ENCODE assay signal across 19 mouse cellular contexts in the genomic region with DNA sequence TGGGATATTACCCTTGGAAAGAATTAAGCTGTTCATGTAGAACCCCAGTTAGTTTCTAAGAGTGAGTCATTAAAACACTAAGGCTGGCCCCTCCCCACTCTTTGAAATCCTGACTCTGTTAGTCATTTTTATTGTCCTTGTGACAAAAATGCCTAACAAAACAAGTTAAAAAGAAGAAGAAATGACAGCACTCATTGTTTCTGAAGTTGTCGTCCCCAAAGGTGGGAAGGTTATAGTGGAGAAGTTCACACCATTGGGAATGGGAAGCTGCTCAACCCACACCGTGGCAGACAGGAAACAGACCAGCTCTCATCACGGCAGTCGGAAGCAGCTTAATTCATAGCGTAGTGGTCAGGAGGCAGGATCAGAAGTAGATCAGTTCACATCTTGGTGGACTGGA.
"Had no signal": no experiment of that assay in that cellular context is flagged by ENCODE, and none has a peak within 500 bp of the region (broad histone marks: within the 10 kb centered on the region; RNA-seq: fewer than 3 reads in every experiment).

No protein-coding gene starts in this region.

- DNase-seq: lung, adult 18-20 months; lung, embryonic 14.5 days; lung, postnatal 10 days; lung, postnatal 4 days; retina, postnatal 1 day; right cerebral cortex, adult 18-20 months; right cerebral cortex, postnatal 25 days; right cerebral cortex, postnatal 4 days; spleen, adult 18-20 months; thymus, adult 18-20 months; thymus, postnatal 14 days; thymus, postnatal 36 days had no signal

- ATAC-seq: midbrain, embryonic 13.5 days; midbrain, embryonic 16.5 days had no signal

- H3K9ac ChIP-seq: liver, embryonic 14.5 days; lung, embryonic 14.5 days; midbrain, embryonic 13.5 days; neural tube, embryonic 13.5 days; neural tube, embryonic 15.5 days had no signal

- H3K9me3 ChIP-seq: midbrain, embryonic 10.5 days; midbrain, embryonic 13.5 days; neural tube, embryonic 13.5 days; neural tube, embryonic 15.5 days had no signal

- H3K27ac ChIP-seq: liver, embryonic 14.5 days; midbrain, embryonic 10.5 days; midbrain, embryonic 13.5 days; neural tube, embryonic 13.5 days; neural tube, embryonic 15.5 days had no signal

- H3K4me3 ChIP-seq: midbrain, embryonic 10.5 days; midbrain, embryonic 13.5 days; myocyte; neural tube, embryonic 13.5 days; neural tube, embryonic 15.5 days had no signal

- H3K4me2 ChIP-seq: lung, embryonic 14.5 days; midbrain, embryonic 13.5 days; neural tube, embryonic 13.5 days; neural tube, embryonic 15.5 days had no signal

- H3K36me3 ChIP-seq: midbrain, embryonic 10.5 days; midbrain, embryonic 13.5 days; neural tube, embryonic 13.5 days; neural tube, embryonic 15.5 days had no signal

- H3K27me3 ChIP-seq: neural tube, embryonic 15.5 days had no signal
